Mouse (Mus musculus) lung, embryonic 15.5 days (tissue): ENCODE data around the gene Ccdc9b. TPM values are rescaled to one million over a fixed set of nuclear protein-coding genes. Genes with fewer than 3 reads are reported as not detected.

ENCODE experiments used
- ATAC-seq: fragments of 200-750 bp; cut with Nextera tagmentation; 2 replicates; pipeline ENCODE4 v1.8.0; 2017; ENCODE audit warnings: moderate number of reproducible peaks, borderline replicate concordance; ENCODE audit not compliant: low FRiP score, low TSS enrichment; ENCODE audit errors: extremely low read depth
- H3K27ac ChIP-seq: fragments of 300-500 bp; sonication (generic); 2 replicates; pipeline ENCODE4 v1.5.1; 2015; ENCODE audit warnings: moderate library complexity, mild to moderate bottlenecking, inconsistent platforms
- H3K27me3 ChIP-seq: fragments of 300-500 bp; sonication (generic); 2 replicates; pipeline ENCODE4 v1.6.1; 2015; ENCODE audit warnings: inconsistent platforms
- H3K36me3 ChIP-seq: fragments of 300-500 bp; sonication (generic); 2 replicates; pipeline ENCODE4 v1.6.1; 2015; ENCODE audit warnings: inconsistent platforms
- H3K4me1 ChIP-seq: fragments of 300-500 bp; sonication (generic); 2 replicates; pipeline ENCODE4 v1.6.1; 2015; ENCODE audit warnings: inconsistent platforms
- H3K4me2 ChIP-seq: fragments of 300-500 bp; sonication (generic); 2 replicates; pipeline ENCODE4 v1.6.1; 2015; ENCODE audit warnings: inconsistent platforms, mild to moderate bottlenecking, moderate library complexity
- H3K4me3 ChIP-seq: fragments of 300-500 bp; sonication (generic); 2 replicates; pipeline ENCODE4 v1.5.1; 2015; ENCODE audit warnings: mild to moderate bottlenecking, inconsistent platforms
- H3K9ac ChIP-seq: fragments of 300-500 bp; sonication (generic); 2 replicates; pipeline ENCODE4 v1.6.1; 2015; ENCODE audit warnings: inconsistent platforms
- H3K9me3 ChIP-seq: fragments of 300-500 bp; sonication (generic); 2 replicates; pipeline ENCODE4 v1.6.1; 2016; ENCODE audit warnings: inconsistent platforms
- WGBS: fragments of 180-500 bp; shearing (Covaris S2); methylation state at CpG from one replicate; pipeline ENCODE4 v1.1.7; 2015; 5-methylcytosine and 5-hydroxymethylcytosine counted together
- polyA plus RNA-seq: library from polyadenylated mRNA; unstranded; fragments of >200 nt; fragmentation: Nextera tagmentation; extraction: Ambion mirVana; gene quantifications from 2 replicates; pipeline ENCODE4 v1.2.1, GENCODE M21; 2015

Gene Ccdc9b
- polyA plus RNA-seq, 1 experiment from 2014 or later, result 0.98 TPM

- Histone ChIP-seq H3K27ac (no peak overlapping the region), H3K4me1 (peaks cover 14% of the 10 kb centered on the region), H3K36me3 (no peaks in the 10 kb centered on the region), H3K4me2 (peak overlapping the region; percentile 58), H3K9me3 (no peaks in the 10 kb centered on the region), H3K27me3 (peaks cover 3% of the 10 kb centered on the region; the same call in 1 of the 2 replicates), H3K9ac (no peak overlapping the region), H3K4me3 (peak overlapping the region; percentile 27; the same call in 1 of the 2 replicates)
- peak; percentile 29; the same call in 1 of the 2 replicates for ATAC-seq
- 57% methylated on average over 12 of the region's 12 CpGs for WGBS
Observed at GRCm38 (mm10) chr2:118790221-118790550, 27.7 kb upstream of the Ccdc9b start.

DNA sequence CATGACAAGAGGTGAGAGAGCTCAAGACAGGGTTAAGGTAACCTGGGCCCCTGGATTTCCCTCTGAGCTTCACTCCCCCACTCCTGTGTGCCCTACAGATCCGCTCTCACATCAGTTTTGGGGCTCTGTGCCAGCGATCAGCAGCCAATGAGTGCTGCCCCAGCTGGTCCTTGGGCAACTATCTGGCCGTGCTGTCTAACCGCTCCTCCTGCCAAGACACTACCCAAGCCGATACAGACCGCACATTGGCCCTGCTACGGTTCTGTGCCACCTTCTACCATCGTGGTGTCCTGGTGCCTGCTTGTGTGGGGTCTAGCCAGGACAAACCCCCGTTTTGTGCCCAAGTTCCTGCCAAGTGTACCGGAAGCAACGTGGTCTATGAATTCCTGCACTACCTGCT lies 27.0 kb upstream of the Ccdc9b start:
- ATAC-seq, result no peak
- H3K36me3 ChIP-seq, result no peaks in the 10 kb centered on the region
- no peak overlapping the region for H3K4me2 ChIP-seq

GRCm38 (mm10) chr2:118786525-118786924 lies 24.1 kb upstream of the Ccdc9b start:
- WGBS, result 63% methylated on average over 5 of the region's 5 CpGs
- H3K4me1 ChIP-seq, result peaks cover 14% of the 10 kb centered on the region
- no peak overlapping the region for H3K9ac ChIP-seq
- no peak for ATAC-seq
- H3K36me3 ChIP-seq, result no peaks in the 10 kb centered on the region
- H3K4me3 ChIP-seq, result no peak overlapping the region
- H3K27ac ChIP-seq, result no peak overlapping the region
- no peaks in the 10 kb centered on the region for H3K9me3 ChIP-seq
- H3K4me2 ChIP-seq, result no peak overlapping the region
- peaks cover 3% of the 10 kb centered on the region; the same call in 1 of the 2 replicates for H3K27me3 ChIP-seq

More for the DNA sequence above, 27.0 kb upstream of the Ccdc9b start:
- H3K9me3 ChIP-seq, result no peaks in the 10 kb centered on the region
- peaks cover 14% of the 10 kb centered on the region for H3K4me1 ChIP-seq
- no peak overlapping the region for H3K27ac ChIP-seq
- H3K4me3 ChIP-seq, result no peak overlapping the region
- WGBS, result 86% methylated on average over 11 of the region's 11 CpGs
- H3K27me3 ChIP-seq, result peaks cover 3% of the 10 kb centered on the region; the same call in 1 of the 2 replicates
- H3K9ac ChIP-seq, result no peak overlapping the region

GRCm38 (mm10) chr2:118783663-118784062 lies 21.2 kb upstream of the Ccdc9b start:
- WGBS, result 87% methylated on average over 7 of the region's 7 CpGs
- H3K9ac ChIP-seq, result no peak overlapping the region
- H3K4me2 ChIP-seq, result no peak overlapping the region
- no peak overlapping the region for H3K4me3 ChIP-seq
- no peak overlapping the region for H3K27ac ChIP-seq
- peaks cover 12% of the 10 kb centered on the region for H3K4me1 ChIP-seq
- H3K9me3 ChIP-seq, result no peaks in the 10 kb centered on the region
- no peak for ATAC-seq
- H3K36me3 ChIP-seq, result no peaks in the 10 kb centered on the region
- peaks cover 8% of the 10 kb centered on the region for H3K27me3 ChIP-seq

- Histone ChIP-seq H3K27me3 (peaks cover 8% of the 10 kb centered on the region), H3K27ac (no peak overlapping the region)
Observed at GRCm38 (mm10) chr2:118783093-118783492, 20.6 kb upstream of the Ccdc9b start.

DNA sequence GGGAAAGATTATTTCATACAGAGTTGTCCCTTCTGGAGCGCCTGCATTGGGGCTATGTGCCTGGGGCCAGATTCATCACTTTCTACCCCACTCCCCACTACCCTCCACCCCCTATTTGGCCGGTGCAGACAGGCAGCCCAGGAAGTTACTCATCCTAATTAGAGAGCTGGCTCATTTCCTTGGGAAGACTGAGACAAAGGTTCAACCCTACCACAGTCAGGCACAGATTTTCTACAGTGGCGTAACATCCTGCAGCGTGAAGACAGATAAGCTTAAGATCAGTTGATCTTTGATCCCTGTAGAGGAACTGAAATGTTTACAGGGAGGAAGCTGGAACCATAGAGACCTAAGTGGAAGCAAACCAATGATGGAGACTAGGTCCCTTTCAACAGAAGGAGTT lies 19.8 kb upstream of the Ccdc9b start:
- no peak for ATAC-seq

More at GRCm38 (mm10) chr2:118783093-118783492, 20.6 kb upstream of the Ccdc9b start:
- H3K36me3 ChIP-seq, result no peaks in the 10 kb centered on the region
- peaks cover 12% of the 10 kb centered on the region for H3K4me1 ChIP-seq
- H3K4me2 ChIP-seq, result no peak overlapping the region
- no peak for ATAC-seq
- H3K9me3 ChIP-seq, result no peaks in the 10 kb centered on the region
- 46% methylated on average over 5 of the region's 5 CpGs for WGBS
- no peak overlapping the region for H3K9ac ChIP-seq
- no peak overlapping the region for H3K4me3 ChIP-seq

DNA sequence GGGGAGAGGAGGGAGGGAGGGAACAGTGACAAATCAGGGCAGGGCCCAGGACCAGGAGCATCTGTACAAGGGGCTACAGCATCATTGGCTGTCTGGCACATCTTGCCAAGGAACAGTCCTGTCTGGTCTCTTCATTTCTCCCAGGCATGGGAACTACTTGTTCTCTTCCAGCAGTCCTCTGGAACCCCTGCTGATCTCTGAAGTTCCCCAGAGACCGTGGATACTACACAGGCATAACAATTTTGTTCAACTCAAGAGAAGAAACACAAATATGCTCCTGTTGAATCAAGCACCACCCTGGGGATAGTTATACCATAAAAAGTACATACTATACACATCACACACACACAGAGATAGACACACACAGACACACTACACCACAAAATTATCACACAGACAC lies 18.7 kb upstream of the Ccdc9b start:
- Histone ChIP-seq H3K4me3 (no peak overlapping the region), H3K27ac (no peak overlapping the region), H3K36me3 (no peaks in the 10 kb centered on the region), H3K4me2 (no peak overlapping the region), H3K9ac (no peak overlapping the region), H3K27me3 (peaks cover 8% of the 10 kb centered on the region), H3K4me1 (peaks cover 16% of the 10 kb centered on the region), H3K9me3 (no peaks in the 10 kb centered on the region)
- ATAC-seq, result no peak
- 44% methylated on average over 1 of the region's 1 CpGs for WGBS

More for the DNA sequence above, 19.8 kb upstream of the Ccdc9b start:
- H3K9ac ChIP-seq, result no peak overlapping the region
- H3K27me3 ChIP-seq, result peaks cover 8% of the 10 kb centered on the region
- H3K27ac ChIP-seq, result no peak overlapping the region
- H3K4me2 ChIP-seq, result no peak overlapping the region
- peaks cover 12% of the 10 kb centered on the region for H3K4me1 ChIP-seq
- no peaks in the 10 kb centered on the region for H3K9me3 ChIP-seq
- H3K36me3 ChIP-seq, result no peaks in the 10 kb centered on the region
- H3K4me3 ChIP-seq, result no peak overlapping the region
- 48% methylated on average over 4 of the region's 4 CpGs for WGBS

GRCm38 (mm10) chr2:118779504-118780480 lies 17.3 kb upstream of the Ccdc9b start, which contains the start of gene Disp2:
Gene Disp2, plus strand, starts transcription at chr2:118779719.
- Histone ChIP-seq H3K4me3 (peak within 1 kb of the TSS; percentile 33), H3K27ac (no peak within 1 kb of the TSS), H3K9me3 (no peaks in the 10 kb centered on the region), H3K27me3 (peaks cover 8% of the 10 kb centered on the region), H3K36me3 (no peaks in the 10 kb centered on the region), H3K4me1 (peaks cover 29% of the 10 kb centered on the region), H3K4me2 (peak within 1 kb of the TSS; percentile 69), H3K9ac (0 out of 2 replicates have a peak within 1 kb of the TSS, but pooled peaks have one; percentile 16)
- 11% methylated on average over 39 of the region's 39 CpGs for WGBS
- peak; percentile 84; the same call in 1 of the 2 replicates for ATAC-seq

DNA sequence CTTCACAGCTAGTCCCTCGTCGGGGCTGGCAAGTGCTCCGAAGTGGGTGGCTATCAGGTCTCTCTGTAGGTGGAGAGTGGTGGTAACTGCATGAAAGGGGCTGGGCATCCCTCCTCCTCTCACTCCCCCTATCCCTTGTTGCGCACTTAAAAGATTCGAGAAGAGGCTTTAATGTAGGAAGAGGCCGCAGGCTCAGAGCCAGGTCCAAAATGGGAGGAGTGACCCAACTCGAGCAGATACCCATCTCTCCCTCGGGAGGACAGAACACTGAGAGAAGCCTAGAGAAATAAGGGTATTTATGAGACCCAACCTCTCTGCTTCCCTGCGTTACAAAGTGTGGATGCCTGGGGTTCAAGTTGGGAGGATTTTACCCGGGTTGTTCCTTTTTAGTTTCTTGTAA lies 16.6 kb upstream of the Ccdc9b start:
- H3K9ac ChIP-seq, result 0 out of 2 replicates have a peak overlapping the region, but pooled peaks have one; percentile 16
- peaks cover 30% of the 10 kb centered on the region for H3K4me1 ChIP-seq
- H3K27ac ChIP-seq, result no peak overlapping the region
- WGBS, result 8% methylated on average over 10 of the region's 10 CpGs
- H3K27me3 ChIP-seq, result peaks cover 8% of the 10 kb centered on the region
- H3K9me3 ChIP-seq, result no peaks in the 10 kb centered on the region
- H3K4me2 ChIP-seq, result peak overlapping the region; percentile 69
- H3K4me3 ChIP-seq, result peak overlapping the region; percentile 33
- ATAC-seq, result peak; percentile 6; the same call in 1 of the 2 replicates
- H3K36me3 ChIP-seq, result no peaks in the 10 kb centered on the region

- Histone ChIP-seq H3K27ac (no peak overlapping the region), H3K4me3 (no peak overlapping the region), H3K4me1 (peaks cover 30% of the 10 kb centered on the region), H3K9me3 (no peaks in the 10 kb centered on the region), H3K9ac (no peak overlapping the region), H3K36me3 (no peaks in the 10 kb centered on the region), H3K4me2 (no peak overlapping the region), H3K27me3 (peaks cover 8% of the 10 kb centered on the region)
- WGBS, result 77% methylated on average over 4 of the region's 4 CpGs
- no peak for ATAC-seq
Observed at GRCm38 (mm10) chr2:118778418-118778817, 16.0 kb upstream of the Ccdc9b start.

- 63% methylated on average over 2 of the region's 2 CpGs for WGBS
- H3K36me3 ChIP-seq, result no peaks in the 10 kb centered on the region
- ATAC-seq, result no peak; the same call in 1 of the 2 replicates
- peaks cover 8% of the 10 kb centered on the region for H3K27me3 ChIP-seq
- H3K4me1 ChIP-seq, result peaks cover 30% of the 10 kb centered on the region
- H3K9me3 ChIP-seq, result no peaks in the 10 kb centered on the region
- H3K4me2 ChIP-seq, result no peak overlapping the region
- H3K4me3 ChIP-seq, result no peak overlapping the region
- H3K27ac ChIP-seq, result peak overlapping the region; percentile 69
- H3K9ac ChIP-seq, result no peak overlapping the region
Observed at GRCm38 (mm10) chr2:118776295-118776694, 13.8 kb upstream of the Ccdc9b start.

DNA sequence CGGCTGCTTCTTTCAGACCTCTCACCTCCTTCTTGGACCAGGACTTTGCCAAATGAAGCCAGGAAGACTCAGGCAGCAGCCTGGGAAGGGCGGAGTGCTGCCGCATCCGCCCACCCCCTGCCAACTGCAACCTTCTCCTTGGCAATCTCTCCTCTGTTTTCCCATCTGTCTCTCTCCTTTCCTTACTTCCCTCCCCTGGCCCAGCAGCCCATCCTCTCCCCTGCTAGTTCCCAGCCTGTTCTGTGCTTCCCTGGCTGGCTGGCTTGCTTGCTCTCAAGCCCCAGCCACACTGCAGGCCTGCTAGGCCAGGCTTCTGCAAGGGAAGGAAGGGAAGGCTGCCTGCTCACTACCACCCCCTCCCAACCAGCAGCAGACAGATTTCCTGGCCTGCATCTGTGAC lies 13.4 kb upstream of the Ccdc9b start:
- H3K4me3 ChIP-seq, result no peak overlapping the region
- peak; percentile 39; the same call in 1 of the 2 replicates for ATAC-seq
- 42% methylated on average over 3 of the region's 4 CpGs for WGBS
- H3K36me3 ChIP-seq, result no peaks in the 10 kb centered on the region
- peaks cover 30% of the 10 kb centered on the region for H3K4me1 ChIP-seq
- peaks cover 8% of the 10 kb centered on the region for H3K27me3 ChIP-seq
- H3K9ac ChIP-seq, result no peak overlapping the region
- no peaks in the 10 kb centered on the region for H3K9me3 ChIP-seq
- peak overlapping the region; percentile 69 for H3K27ac ChIP-seq
- no peak overlapping the region for H3K4me2 ChIP-seq
